Mouse (Mus musculus): Measurements from ENCODE around the gene Ugt1a1. TPM values are rescaled to one million over a fixed set of nuclear protein-coding genes. Genes with fewer than 3 reads are reported as not detected.
A peak's percentile ranks its signal among the peaks of the same experiment; 100 is the strongest.

Gene Ugt1a1
- total RNA-seq, 2 experiments from 2014 or later = 0.22 to 77.3 TPM

- peak in 1 of 2 experiments; percentile 26 for DNase-seq (ENCODE audit: low spot score in 2 of 2)
These were observed 21.1 kb downstream of the Ugt1a1 start for GRCm38 (mm10) chr1:88232664-88233380.

- peak in 1 of 2 experiments; percentile 29 for DNase-seq (ENCODE audit: low spot score in 2 of 2)
These were observed 21.9 kb downstream of the Ugt1a1 start for GRCm38 (mm10) chr1:88233421-88234247.

GRCm38 (mm10) chr1:88234248-88234610 is 22.5 kb downstream of the Ugt1a1 start:
- DNase-seq (ENCODE audit: low spot score in 2 of 2) = no peak

- no peak for DNase-seq (ENCODE audit: low spot score in 2 of 2)
These were observed 22.9 kb downstream of the Ugt1a1 start for GRCm38 (mm10) chr1:88234646-88235045.

GRCm38 (mm10) chr1:88235046-88235893 is 23.5 kb downstream of the Ugt1a1 start:
- no peak for DNase-seq (ENCODE audit: low spot score in 2 of 2)

- DNase-seq (ENCODE audit: low spot score in 2 of 2) = no peak
These were observed 24.2 kb downstream of the Ugt1a1 start for GRCm38 (mm10) chr1:88235894-88236415.

- DNase-seq (ENCODE audit: low spot score in 2 of 2) = no peak
These were observed 25.6 kb downstream of the Ugt1a1 start for GRCm38 (mm10) chr1:88237311-88237710.

- DNase-seq (ENCODE audit: low spot score in 2 of 2) = no peak
These were observed 27.0 kb downstream of the Ugt1a1 start for GRCm38 (mm10) chr1:88238771-88239170.

- no peak for DNase-seq (ENCODE audit: low spot score in 2 of 2)
These were observed 28.3 kb downstream of the Ugt1a1 start for GRCm38 (mm10) chr1:88240072-88240471.

- no peak for DNase-seq (ENCODE audit: low spot score in 2 of 2)
These were observed 28.8 kb downstream of the Ugt1a1 start for GRCm38 (mm10) chr1:88240579-88240978.

GRCm38 (mm10) chr1:88243861-88244260 is 32.1 kb downstream of the Ugt1a1 start:
- no peak for DNase-seq (ENCODE audit: low spot score in 2 of 2)

GRCm38 (mm10) chr1:88245881-88246280 is 34.1 kb downstream of the Ugt1a1 start:
- DNase-seq (ENCODE audit: low spot score in 2 of 2) = no peak

- no peak for DNase-seq (ENCODE audit: low spot score in 2 of 2)
These were observed 34.6 kb downstream of the Ugt1a1 start for GRCm38 (mm10) chr1:88246386-88246785.

GRCm38 (mm10) chr1:88247660-88248059 is 35.9 kb downstream of the Ugt1a1 start:
- no peak for DNase-seq (ENCODE audit: low spot score in 2 of 2)

- DNase-seq (ENCODE audit: low spot score in 2 of 2) = no peak
These were observed 36.9 kb downstream of the Ugt1a1 start for GRCm38 (mm10) chr1:88248658-88249057.

- no peak for DNase-seq (ENCODE audit: low spot score in 2 of 2)
These were observed 37.8 kb downstream of the Ugt1a1 start for GRCm38 (mm10) chr1:88249596-88249995.

- no peak for DNase-seq (ENCODE audit: low spot score in 2 of 2)
These were observed 38.3 kb downstream of the Ugt1a1 start for GRCm38 (mm10) chr1:88250023-88250422.

GRCm38 (mm10) chr1:88253106-88253505 is 41.3 kb downstream of the Ugt1a1 start:
- DNase-seq (ENCODE audit: low spot score in 2 of 2) = no peak

GRCm38 (mm10) chr1:88253540-88253939 is 41.8 kb downstream of the Ugt1a1 start:
- no peak for DNase-seq (ENCODE audit: low spot score in 2 of 2)

- no peak for DNase-seq (ENCODE audit: low spot score in 2 of 2)
These were observed 43.2 kb downstream of the Ugt1a1 start for GRCm38 (mm10) chr1:88254793-88255465.

GRCm38 (mm10) chr1:88255466-88255857 is 43.7 kb downstream of the Ugt1a1 start:
- DNase-seq (ENCODE audit: low spot score in 2 of 2) = no peak

All from adrenal gland, adult 18-20 months (tissue).